Mouse (Mus musculus): ENCODE data around the gene Rap1gap2.
A peak's percentile ranks its signal among the peaks of the same experiment; 100 is the strongest.

The Rap1gap2 gene

DNA sequence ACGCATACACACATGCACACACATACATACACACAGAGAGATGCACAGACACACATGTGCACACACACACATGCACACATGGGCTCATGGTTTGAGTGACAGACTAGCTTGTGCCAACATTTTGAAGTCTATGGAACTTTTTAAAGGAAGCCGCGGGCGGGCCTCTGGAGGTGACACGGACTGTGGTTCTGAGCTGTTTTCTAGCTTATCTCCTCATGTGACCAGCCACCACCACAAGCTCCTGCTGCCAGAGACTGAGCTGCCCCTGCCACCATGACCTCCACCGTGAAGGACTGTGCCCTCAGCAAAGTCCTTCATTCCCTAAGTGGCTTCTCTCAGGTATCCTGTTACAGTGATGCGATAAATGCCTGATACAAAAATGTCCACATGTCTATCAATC is 76.3 kb downstream of the Rap1gap2 start:
- DNase-seq, result no peak

DNA sequence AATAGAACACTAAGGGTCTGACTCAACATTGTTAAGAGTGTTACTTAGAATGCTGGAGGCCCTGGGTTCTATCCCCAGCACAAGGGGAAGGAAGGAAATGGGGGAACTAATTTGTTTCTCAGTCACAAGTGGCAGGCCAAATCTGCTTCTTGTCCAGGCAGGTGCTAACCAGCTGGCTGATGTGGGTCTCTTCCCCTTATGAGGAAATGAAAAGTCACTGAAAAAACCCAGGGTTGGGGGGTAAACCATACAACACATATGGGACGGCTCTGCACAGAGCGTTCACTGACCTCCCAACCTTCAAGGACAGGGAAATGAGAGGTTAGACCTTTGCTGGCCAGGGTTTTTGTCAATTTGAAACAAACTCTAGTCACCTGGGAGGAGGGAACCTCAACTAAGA is 77.7 kb downstream of the Rap1gap2 start:
- no peak for DNase-seq

DNA sequence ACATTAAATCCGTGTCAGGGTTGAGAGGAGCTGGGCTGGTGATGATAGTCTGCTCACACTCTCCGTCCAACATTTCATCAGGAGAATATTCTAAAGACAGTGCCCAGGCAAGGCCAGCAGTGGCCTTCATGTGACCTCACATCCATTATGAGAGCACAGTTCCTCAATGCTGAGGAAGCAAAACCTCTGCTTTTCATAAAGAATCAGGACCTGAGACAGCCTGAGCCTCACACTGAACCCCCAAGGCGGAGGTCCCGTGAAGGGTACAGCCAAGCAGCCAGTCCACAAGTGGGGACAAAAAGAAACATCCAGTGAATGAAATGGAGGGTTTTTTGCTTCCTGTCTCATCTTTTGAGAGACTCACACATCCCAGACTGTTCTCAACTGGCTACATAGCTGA is 78.3 kb downstream of the Rap1gap2 start:
- DNase-seq, result no peak

DNA sequence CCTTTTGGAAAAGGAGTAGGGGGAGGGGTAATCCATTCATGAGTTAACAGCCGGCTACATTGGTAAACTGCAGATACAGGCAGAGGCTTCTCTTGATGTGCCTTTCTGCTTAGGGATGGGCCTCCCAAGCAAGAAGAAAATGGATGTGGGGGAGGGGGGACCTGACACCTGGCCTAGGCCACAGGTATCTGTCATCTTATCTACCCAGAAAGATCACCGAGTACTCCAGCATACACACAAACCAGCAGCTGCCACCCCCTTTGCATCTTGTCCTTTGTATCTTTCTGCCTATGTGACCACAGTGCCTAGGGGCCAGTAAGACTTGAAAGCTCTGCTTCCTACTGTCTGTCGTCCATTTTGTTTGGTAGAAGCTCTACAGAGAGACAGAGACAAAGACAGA is 79.0 kb downstream of the Rap1gap2 start:
- no peak for DNase-seq

DNA sequence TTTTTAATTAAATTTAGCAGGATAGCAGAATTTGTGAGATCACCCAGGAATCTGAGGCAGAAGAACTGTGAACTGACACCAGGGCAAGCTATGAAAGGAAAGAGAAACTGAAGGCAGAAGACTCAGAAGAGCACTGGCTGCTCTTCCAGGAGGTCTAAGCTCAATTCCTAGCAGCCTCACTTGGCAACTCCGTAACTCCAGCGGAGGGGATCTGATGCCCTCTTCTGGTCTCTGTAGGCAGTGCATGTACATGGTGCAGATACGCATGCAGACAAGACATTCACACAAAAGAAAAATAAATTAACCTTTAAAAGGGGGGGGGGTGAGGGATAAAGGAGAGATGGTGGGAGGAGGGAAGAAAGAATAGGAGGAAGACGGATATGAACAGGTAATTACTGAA is 80.9 kb downstream of the Rap1gap2 start:
- peak in 1 of 2 experiments; percentile 52 for DNase-seq

DNA sequence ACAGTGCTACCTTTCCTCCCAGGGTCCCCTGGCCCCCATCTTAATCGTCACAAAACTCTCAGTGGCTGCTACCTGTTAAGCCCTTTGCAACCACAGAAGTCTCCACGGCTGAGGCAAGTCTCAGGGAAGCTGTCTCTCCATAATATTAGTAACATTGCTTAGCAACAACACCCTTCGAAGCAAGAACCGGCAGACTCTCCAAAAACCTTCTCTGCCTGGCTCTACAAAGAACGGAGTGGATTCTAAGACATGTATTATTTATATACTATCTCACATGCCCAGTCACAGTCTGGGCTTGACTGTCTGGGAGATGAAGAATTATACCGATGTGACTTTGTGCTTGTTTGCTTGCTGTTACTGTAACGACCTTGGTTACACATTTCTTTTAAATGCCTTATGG is 83.2 kb downstream of the Rap1gap2 start:
- no peak for DNase-seq

DNA sequence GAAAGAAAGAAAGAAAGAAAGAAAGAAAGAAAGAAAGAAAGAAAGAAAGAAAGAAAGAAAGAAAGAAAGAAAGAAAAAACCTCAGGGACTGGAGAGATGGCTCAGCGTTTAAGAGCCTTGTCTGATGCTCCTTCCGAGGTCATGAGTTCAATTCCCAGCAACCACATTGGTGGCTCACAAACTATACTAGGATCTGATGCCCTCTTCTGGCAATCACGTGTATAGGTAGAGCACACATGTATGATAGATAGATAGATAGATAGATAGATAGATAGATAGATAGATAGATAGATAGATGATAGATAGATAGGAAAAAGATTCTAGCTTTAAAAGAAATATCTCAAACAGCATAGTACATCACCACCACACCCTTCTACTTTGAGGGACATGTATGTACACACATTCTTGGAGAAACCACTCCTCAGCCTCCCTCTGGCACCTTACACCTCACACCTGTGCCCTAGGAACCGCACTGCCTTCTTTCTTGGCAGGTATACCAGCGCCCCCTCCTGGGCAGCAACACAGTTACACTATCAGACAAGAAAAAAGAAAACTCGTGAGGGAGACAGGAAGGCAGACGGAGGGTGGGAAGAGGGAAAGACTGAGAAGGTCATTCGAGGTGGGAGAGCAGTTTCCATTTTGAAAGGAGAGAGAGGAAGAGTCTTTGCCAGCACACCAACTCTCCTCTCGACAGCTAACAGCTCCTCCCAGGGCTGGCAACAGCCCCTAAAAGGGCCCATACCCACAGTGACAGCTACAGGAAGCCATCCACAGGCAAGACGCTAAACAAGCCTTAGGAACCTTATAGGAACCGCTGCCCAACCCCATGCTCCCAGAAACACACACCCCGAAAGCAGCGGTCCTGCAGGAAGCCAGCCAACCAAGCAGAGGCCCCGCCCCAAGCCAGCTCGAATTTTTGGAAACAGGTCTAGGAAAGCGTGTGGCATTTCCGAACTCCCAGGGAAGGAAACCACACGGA is 84.2 kb downstream of the Rap1gap2 start:
- peak; percentile 60 to 72 for DNase-seq

DNA sequence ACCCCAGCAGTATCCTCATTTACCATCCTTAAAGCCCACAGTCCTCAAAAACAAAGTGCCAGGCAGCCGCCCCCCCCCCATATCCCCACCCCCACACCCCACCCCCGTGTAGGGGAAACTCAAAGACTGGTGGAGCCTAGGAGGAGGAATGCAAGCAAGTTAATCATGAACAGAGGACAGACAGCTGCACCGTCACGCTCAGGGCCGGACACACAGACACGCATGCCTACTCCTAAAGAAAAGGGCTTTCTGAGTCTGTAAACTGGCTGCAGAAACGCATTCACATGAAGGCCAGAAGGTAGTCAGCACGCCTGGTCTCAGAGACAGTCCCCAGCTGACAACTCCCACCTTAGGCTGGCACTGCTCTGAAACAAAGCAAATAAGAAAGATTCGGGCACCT is 85.1 kb downstream of the Rap1gap2 start:
- DNase-seq, result peak; percentile 25 to 55

DNA sequence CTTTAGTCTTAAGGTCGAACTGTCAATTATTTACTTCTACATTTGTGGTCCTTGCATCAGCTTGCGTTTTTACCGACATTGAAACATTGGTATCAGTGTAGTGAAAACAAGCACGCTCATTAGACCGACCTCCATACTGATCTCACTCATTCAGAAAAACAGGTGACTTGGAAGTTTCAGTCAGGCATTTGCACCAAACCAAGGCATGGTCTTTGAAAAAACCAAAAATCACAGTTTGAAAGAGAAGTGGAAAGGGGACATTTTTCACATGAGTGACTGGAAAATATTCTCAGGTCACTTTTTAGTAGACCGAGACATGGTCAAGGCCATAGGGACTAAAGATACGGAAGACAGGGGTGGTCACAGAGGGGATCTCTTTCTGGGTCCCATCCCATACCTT is 85.5 kb downstream of the Rap1gap2 start:
- DNase-seq, result no peak

DNA sequence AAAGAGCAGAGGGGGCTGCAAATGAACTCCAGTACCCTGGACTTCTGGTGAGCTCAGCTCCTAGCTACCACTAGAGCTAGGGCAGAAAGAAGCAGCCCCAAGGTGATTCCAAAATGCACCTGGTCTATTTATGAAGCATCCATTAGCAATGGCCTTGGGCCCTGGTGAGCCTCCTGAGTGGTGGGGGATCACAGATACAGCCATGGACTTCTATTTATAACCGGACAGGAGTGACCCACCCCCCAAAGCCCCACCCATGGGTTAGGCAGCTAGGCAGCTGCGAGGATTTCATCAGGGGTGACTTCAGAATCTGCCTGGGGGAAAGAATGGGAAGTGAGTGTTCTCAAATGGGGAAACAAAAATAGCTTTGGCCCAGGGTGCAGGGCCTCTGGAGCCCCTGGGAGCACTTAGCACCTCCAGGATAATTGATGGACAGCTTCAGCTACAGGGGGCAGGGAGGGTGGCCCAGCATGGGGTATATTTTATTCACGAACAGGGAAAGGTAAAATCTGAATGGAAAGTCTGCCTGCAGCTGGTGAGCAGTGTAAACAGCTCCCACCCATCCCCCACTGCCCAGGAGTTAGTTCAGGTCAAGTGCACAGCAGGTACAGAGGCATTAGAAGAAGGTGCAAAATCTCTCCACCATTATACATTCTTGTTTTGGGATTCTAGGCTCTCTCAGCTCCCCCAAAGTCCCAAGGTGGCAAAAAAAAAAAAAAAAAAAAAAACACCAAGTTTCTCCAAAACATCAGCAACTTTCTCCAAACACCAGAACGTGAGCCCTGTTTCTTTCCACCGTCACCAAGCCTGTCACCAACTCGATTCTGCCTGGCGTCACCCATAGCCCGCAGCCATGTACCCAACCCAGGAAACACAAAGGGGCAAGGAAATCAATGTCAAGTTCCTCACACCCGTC is 86.4 kb downstream of the Rap1gap2 start:
- DNase-seq, result peak; percentile 84 to 89

DNA sequence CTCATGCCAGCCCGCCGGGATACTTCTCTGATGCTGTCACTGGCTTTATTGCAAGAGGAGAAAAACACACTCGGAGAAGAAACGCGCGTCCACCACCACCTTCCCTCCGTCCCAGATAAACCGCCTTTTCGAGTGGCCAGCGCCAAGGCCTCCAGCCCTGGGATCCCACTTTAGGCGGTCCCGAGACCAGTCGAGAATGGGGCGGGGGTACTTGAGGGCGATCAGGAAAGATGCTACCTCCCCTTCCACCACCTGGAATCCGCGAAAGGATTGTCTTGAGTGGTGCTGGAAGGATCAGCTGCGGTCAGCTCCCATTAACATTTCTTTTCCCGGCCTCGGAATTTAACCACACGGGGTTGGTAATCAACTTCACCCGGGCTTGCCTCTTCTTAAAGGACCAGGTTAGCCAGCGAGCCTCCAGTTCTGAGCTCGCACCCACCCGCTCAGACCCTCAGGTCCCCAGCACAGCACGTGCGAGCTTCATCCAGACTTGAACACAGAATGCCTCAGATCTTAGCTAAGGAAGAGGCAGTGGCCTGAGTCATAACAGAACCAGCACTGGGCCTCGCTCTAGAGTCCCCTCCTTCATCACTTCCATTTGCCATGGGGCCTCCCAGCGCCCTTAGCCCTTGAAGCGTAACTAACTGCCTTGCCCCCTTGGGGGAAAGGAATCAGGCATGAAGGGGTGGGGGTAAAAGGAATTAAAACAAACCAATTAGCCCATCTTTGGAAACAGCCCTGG is 87.3 kb downstream of the Rap1gap2 start:
- DNase-seq, result peak; percentile 18 to 68

DNA sequence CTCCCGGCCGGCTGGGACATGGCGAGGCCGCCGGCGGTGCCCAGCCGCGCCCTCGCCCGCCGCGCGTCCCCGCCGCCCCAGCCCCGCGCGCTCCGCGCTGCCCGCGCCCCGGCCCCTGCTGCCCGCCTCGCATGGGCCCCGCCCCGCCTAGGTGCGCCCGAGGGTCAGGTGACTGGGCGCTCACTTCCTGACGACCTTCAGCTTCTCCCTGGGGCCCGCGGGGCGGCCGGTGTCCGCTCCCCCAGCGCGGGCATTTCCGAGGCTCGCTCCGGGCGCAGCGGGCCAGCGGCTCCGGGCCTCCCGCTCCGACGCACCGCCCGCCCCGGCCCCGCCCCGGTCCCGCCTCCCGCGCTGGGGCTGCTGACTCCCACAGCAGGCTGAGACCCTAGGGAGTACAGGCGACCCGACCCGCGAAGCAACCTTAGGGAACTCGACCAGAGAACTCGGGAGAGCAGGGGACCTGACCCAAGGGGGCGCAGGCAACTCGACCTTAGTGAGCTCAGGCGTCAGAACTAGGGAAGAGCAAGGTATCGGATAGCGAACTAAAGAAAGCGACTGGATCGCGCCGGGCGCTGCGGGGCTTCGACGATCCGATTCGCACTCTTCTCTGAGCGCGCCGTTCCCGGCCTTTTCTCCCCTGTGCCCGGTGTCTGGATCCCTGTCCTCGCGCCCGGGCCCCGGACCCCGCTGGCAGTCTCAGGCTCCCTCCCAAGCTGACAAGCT is 88.1 kb downstream of the Rap1gap2 start:
- DNase-seq, result peak; percentile 79 to 95

DNA sequence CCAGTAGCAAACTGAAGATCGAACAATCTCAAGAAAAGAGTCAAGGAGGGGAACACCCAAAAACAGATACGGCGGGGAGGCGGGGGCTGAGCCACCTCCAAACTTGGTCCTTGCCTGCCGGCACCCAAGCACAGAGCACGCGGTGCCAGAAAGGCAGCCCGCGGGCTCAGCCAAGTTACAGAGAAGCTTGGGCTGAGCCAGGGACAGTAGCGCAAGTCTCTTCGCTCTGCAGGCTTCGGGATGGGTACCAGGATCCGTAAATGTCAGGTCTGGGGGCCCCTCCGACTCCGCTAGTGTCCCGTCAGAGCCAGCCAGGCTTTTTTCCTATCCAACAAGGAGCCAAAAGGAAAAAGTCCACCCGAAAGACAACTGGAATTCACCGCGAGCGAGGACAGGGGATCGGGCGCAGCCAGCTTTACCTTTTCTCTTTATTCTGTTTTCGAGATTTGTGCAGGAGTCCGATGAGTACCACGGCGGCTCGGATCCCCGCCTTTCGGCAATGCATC is 88.7 kb downstream of the Rap1gap2 start:
- DNase-seq, result peak; percentile 35 to 51

DNA sequence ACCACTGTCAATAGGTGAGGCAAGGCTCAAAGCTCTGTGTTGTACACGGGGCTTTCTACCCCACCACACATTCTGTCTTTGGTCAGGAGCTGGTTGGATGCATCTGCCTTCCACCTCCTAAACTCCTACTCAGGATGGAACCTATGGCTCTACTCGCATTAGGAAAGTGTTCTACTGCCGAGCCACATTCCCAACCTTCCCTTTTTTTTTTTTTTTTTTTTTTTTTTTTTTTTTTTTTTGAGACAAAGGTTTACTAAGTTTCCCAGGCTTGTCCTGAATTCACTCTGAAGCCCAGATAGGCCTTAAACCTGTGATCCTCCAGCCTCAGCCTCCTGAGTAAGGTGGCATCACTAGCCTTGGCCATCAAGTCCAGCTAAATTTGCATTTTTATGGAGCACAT is 90.5 kb downstream of the Rap1gap2 start:
- DNase-seq, result no peak

DNA sequence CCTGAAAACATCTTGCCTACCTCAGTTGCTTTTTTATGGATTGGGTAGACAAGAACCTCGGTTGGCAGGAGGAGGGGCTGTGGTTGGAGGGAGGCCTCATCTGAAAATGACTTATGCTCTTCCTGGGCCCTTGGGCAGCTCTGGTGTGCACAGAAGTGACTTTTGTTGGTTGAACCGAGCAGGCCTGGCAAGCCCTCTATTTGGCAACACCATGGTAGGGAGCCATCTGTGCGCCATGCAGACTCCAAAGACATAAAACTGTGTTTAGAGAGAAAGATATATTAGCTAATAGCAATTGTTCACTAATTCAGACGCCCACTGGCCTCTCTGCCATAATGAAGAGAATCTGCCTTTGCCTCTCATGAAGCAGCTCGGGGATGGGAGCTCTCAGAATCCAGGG is 94.6 kb downstream of the Rap1gap2 start:
- DNase-seq, result no peak

DNA sequence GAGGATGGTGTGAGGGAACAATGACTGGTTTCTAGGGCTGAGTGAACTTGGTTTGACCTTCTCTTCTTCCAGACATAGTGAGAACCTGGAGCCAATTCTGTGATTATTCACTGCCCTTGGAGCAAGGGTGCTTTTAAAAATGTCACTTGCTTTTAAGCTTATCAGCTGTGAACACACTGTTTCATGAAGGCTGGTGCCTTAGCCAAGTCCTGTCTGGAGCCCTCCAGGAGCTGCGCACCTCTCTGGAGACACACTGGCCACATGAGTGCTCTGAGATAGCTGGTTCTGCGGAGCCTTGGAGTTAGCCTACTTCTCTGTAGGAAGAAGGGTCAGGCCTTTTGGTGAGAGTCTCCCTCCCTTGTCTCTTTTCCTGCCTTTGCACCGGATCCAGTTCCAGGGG is 95.7 kb downstream of the Rap1gap2 start:
- DNase-seq, result no peak

DNA sequence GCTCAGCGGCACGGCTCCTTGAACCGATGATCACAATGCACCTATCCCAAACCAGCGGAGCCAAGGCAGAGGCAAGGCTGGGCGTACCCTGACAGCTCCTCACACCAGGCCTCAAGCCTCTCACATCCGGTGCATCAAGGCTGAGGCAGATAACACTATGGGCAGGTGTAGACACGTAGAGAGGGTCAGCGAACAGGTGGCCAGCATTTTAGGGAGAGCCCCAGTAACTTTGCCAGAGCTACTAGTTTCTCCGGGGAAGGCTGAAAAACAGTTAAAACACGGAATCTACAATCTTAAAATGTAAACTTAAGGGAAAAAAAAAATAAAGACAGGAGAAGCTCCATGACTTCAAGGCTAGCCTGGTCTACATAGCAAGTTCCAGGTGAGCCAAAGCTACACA is 98.1 kb downstream of the Rap1gap2 start:
- no peak for DNase-seq

DNA sequence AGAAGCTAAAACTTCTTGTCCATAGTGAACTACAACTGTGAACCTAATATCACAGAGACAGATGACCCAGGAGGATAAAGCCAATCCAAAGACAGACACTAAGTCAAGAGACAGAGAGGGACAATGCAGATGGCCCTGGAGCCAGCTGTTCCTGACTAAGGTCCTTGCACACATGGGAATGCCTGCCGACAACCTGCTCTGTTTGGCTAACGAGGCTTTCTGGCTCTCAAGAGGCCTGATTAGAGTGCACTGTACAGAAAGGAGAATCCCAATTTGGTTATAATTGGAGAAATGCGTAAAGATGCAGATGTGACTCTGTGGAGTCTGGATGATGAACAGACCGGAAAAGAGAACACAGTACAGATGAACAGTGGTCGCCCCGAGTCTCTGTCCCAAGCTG is 104.4 kb downstream of the Rap1gap2 start:
- no peak for DNase-seq

DNA sequence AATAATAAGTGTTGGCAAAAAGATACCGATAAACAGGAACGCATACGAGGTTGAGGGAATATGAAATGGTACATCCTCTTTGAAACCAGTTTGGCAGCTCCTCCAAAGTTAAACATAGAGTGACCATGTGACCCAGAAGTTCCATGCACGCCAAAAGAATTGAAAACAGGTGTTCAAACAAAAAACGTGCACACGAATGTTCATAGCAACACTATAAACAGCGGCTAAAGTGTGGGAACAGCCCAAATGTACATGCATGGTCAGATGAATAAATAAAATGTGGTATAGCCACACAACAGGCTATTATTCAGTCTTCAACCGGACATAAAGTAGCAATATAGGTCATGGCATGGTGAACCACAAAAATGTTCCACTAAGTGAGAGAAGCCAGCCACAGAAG is 108.2 kb downstream of the Rap1gap2 start:
- DNase-seq, result no peak

DNA sequence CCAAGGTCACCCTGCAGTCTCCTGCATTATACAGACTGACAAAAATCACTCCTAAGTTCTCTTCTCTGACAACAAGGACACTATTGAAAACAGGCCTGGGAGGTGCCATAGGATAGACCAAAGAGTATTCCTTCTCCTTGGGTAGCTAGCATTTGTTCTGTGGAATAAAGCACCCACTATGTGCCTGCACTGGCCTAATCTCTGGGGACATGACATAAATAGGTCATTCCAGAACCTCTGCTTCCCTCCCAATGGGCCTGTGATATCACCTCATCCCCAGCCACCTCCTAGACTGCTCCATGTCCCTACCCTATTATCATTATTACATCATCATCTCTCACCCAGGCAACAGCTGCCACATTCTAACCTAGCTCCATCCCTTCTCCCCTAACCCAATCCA is 108.7 kb downstream of the Rap1gap2 start:
- DNase-seq, result no peak

DNA sequence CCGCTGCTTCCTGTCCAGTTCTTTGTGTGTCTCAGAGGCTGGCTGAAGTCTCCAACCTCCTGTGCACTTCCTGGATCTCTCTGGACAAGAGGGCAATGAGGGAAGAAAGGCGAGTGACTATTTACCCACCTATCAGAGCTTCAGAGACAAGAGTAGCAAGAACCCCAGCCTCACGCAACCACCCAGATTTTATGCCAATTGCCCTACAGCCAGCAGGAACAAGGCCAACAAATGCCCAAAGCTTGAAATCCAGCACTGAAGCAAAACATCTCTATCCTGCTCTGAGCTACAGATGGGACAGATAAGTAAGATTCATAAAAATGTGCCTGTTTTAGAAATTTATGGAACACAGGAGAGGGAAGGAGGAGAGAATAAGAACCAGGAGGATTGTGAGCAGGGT is 109.7 kb downstream of the Rap1gap2 start:
- DNase-seq, result no peak

DNA sequence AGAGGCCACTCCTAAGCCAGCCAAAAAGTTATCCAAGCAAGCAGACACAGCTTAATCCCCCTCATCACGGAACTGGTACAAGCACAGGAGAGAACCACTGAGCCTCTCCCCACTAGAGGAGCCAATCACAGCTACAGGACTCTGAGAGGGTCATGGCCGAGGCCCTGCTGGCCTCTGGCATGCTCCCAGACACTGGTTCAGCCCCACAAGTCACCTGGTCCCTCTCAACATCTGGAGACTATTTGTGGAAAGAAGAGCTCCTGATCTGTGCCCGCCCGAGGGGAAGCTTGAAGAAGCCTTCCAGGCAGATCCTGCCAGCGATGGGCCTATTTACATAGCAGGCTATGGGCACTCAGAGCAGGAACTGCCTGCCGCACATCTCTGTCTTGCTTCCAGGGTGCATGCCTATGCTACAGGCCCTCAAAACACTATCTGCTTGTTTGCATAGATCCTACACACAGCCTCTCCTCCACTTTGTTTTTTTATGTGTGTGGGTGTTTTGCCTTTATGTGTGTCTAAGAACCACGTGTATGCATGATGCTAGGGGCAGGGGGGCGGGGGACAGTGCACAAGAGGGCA is 111.1 kb downstream of the Rap1gap2 start:
- peak in 1 of 2 experiments; percentile 44 for DNase-seq
